Mouse (Mus musculus) stomach, embryonic 15.5 days (tissue): ENCODE results near the gene Stfa3. TPM values are rescaled to one million over a fixed set of nuclear protein-coding genes. Genes with fewer than 3 reads are reported as not detected.
A peak's percentile ranks its signal among the peaks of the same experiment; 100 is the strongest.

ENCODE experiments used
- ATAC-seq: fragments of 200-750 bp; cut with Nextera tagmentation; 2 replicates; pipeline ENCODE4 v1.8.0; 2017; ENCODE audit warnings: low read depth, moderate number of reproducible peaks, moderate TSS enrichment; ENCODE audit not compliant: insufficient read depth, low FRiP score
- H3K27ac ChIP-seq: fragments of 300-500 bp; sonication (generic); 2 replicates; pipeline ENCODE4 v1.5.1; 2015; ENCODE audit warnings: mild to moderate bottlenecking, inconsistent platforms
- H3K27me3 ChIP-seq: fragments of 300-500 bp; sonication (generic); replicated peaks from 2 replicates; pipeline ENCODE4 v1.6.1; 2015; ENCODE audit warnings: inconsistent platforms
- H3K36me3 ChIP-seq: fragments of 300-500 bp; sonication (generic); 2 replicates; pipeline ENCODE4 v1.6.1; 2015; ENCODE audit warnings: inconsistent platforms
- H3K4me1 ChIP-seq: fragments of 300-500 bp; sonication (generic); 2 replicates; pipeline ENCODE4 v1.6.1; 2015; ENCODE audit warnings: inconsistent platforms
- H3K4me2 ChIP-seq: fragments of 300-500 bp; sonication (generic); 2 replicates; pipeline ENCODE4 v1.6.1; 2015; ENCODE audit warnings: mild to moderate bottlenecking, inconsistent platforms
- H3K4me3 ChIP-seq: fragments of 300-500 bp; sonication (generic); replicated peaks from 2 replicates; pipeline ENCODE4 v1.5.1; 2015; ENCODE audit warnings: inconsistent platforms
- H3K9ac ChIP-seq: fragments of 300-500 bp; sonication (generic); 2 replicates; pipeline ENCODE4 v1.6.1; 2015; ENCODE audit warnings: inconsistent platforms
- H3K9me3 ChIP-seq: fragments of 300-500 bp; sonication (generic); 2 replicates; pipeline ENCODE4 v1.6.1; 2016; ENCODE audit warnings: inconsistent platforms
- WGBS: fragments of 180-500 bp; shearing (Covaris S2); methylation state at CpG from one replicate; pipeline ENCODE4 v1.1.7; 2015; 5-methylcytosine and 5-hydroxymethylcytosine counted together
- polyA plus RNA-seq: library from polyadenylated mRNA; unstranded; fragments of >200 nt; fragmentation: Nextera tagmentation; extraction: Ambion mirVana; gene quantifications from 2 replicates; pipeline ENCODE4 v1.2.1, GENCODE M21; 2015

Gene Stfa3
- polyA plus RNA-seq, result 17.2 and 23.5 TPM in 2 replicates

- no peak for ATAC-seq
- H3K27ac ChIP-seq, result peak within 1 kb of the TSS; percentile 21; the same call in 1 of the 2 replicates
These were observed at the start of gene Stfa3 for GRCm38 (mm10) chr16:36455342-36455802. Stfa3 (minus strand) TSS chr16:36455392.

GRCm38 (mm10) chr16:36502286-36502685 is 47.1 kb upstream of the Stfa3 start:
- Histone ChIP-seq H3K4me3 (no peak overlapping the region), H3K27me3 (no peaks in the 10 kb centered on the region), H3K9me3 (no peaks in the 10 kb centered on the region), H3K36me3 (no peaks in the 10 kb centered on the region), H3K4me1 (no peaks in the 10 kb centered on the region), H3K27ac (no peak overlapping the region), H3K4me2 (no peak overlapping the region), H3K9ac (no peak overlapping the region)
- ATAC-seq, result no peak
- 53% methylated on average over 2 of the region's 2 CpGs for WGBS

More at GRCm38 (mm10) chr16:36455342-36455802, at the start of gene Stfa3:
- no peaks in the 10 kb centered on the region for H3K4me1 ChIP-seq
- H3K9me3 ChIP-seq, result no peaks in the 10 kb centered on the region
- WGBS, result 62% methylated on average over 4 of the region's 4 CpGs
- no peak within 1 kb of the TSS for H3K4me3 ChIP-seq
- H3K4me2 ChIP-seq, result no peak within 1 kb of the TSS
- no peaks in the 10 kb centered on the region for H3K27me3 ChIP-seq
- no peak within 1 kb of the TSS for H3K9ac ChIP-seq
- no peaks in the 10 kb centered on the region for H3K36me3 ChIP-seq

- H3K4me2 ChIP-seq, result no peak overlapping the region
- no peak overlapping the region for H3K27ac ChIP-seq
- no peaks in the 10 kb centered on the region for H3K36me3 ChIP-seq
- ATAC-seq, result no peak
- no peaks in the 10 kb centered on the region for H3K27me3 ChIP-seq
- no peaks in the 10 kb centered on the region for H3K4me1 ChIP-seq
- no peak overlapping the region for H3K9ac ChIP-seq
- H3K9me3 ChIP-seq, result no peaks in the 10 kb centered on the region
- no peak overlapping the region for H3K4me3 ChIP-seq
- 63% methylated on average over 1 of the region's 1 CpGs for WGBS
These were observed 37.2 kb upstream of the Stfa3 start for GRCm38 (mm10) chr16:36492420-36492819.

- 67% methylated on average over 9 of the region's 9 CpGs for WGBS
- Histone ChIP-seq H3K9me3 (no peaks in the 10 kb centered on the region), H3K4me3 (no peak overlapping the region), H3K4me2 (no peak overlapping the region), H3K27me3 (no peaks in the 10 kb centered on the region), H3K27ac (no peak overlapping the region), H3K4me1 (no peaks in the 10 kb centered on the region), H3K9ac (no peak overlapping the region), H3K36me3 (no peaks in the 10 kb centered on the region)
- ATAC-seq, result no peak
These were observed 21.7 kb upstream of the Stfa3 start for GRCm38 (mm10) chr16:36476866-36477265.

- Histone ChIP-seq H3K27ac (no peak overlapping the region), H3K9ac (no peak overlapping the region), H3K4me2 (no peak overlapping the region), H3K4me1 (no peaks in the 10 kb centered on the region), H3K36me3 (no peaks in the 10 kb centered on the region), H3K9me3 (no peaks in the 10 kb centered on the region), H3K4me3 (no peak overlapping the region), H3K27me3 (no peaks in the 10 kb centered on the region)
- WGBS, result 87% methylated on average over 3 of the region's 3 CpGs
- ATAC-seq, result no peak
These were observed 20.3 kb upstream of the Stfa3 start for GRCm38 (mm10) chr16:36475530-36475929.

GRCm38 (mm10) chr16:36474849-36475248 is 19.7 kb upstream of the Stfa3 start:
- Histone ChIP-seq H3K4me1 (no peaks in the 10 kb centered on the region), H3K27me3 (no peaks in the 10 kb centered on the region), H3K9me3 (no peaks in the 10 kb centered on the region), H3K9ac (no peak overlapping the region), H3K27ac (no peak overlapping the region), H3K36me3 (no peaks in the 10 kb centered on the region), H3K4me3 (no peak overlapping the region), H3K4me2 (no peak overlapping the region)
- ATAC-seq, result no peak
- WGBS, result 74% methylated on average over 2 of the region's 2 CpGs

GRCm38 (mm10) chr16:36473217-36474216 is 18.3 kb upstream of the Stfa3 start:
- H3K27me3 ChIP-seq, result no peaks in the 10 kb centered on the region
- no peaks in the 10 kb centered on the region for H3K4me1 ChIP-seq
- H3K4me3 ChIP-seq, result no peak overlapping the region
- no peak overlapping the region for H3K4me2 ChIP-seq
- 49% methylated on average over 17 of the region's 17 CpGs for WGBS
- no peaks in the 10 kb centered on the region for H3K9me3 ChIP-seq
- no peak overlapping the region for H3K9ac ChIP-seq
- no peak overlapping the region for H3K27ac ChIP-seq
- no peaks in the 10 kb centered on the region for H3K36me3 ChIP-seq
- no peak for ATAC-seq

GRCm38 (mm10) chr16:36471066-36471633 is 16.0 kb upstream of the Stfa3 start:
- no peaks in the 10 kb centered on the region for H3K36me3 ChIP-seq
- H3K27ac ChIP-seq, result no peak overlapping the region
- H3K9ac ChIP-seq, result no peak overlapping the region
- no peaks in the 10 kb centered on the region for H3K4me1 ChIP-seq
- H3K27me3 ChIP-seq, result no peaks in the 10 kb centered on the region
- no peak overlapping the region for H3K4me2 ChIP-seq
- no peak for ATAC-seq
- no peaks in the 10 kb centered on the region for H3K9me3 ChIP-seq
- H3K4me3 ChIP-seq, result no peak overlapping the region
- WGBS, result 62% methylated on average over 13 of the region's 13 CpGs

GRCm38 (mm10) chr16:36469955-36470478 is 14.8 kb upstream of the Stfa3 start:
- no peaks in the 10 kb centered on the region for H3K36me3 ChIP-seq
- H3K9ac ChIP-seq, result no peak overlapping the region
- H3K4me1 ChIP-seq, result no peaks in the 10 kb centered on the region
- WGBS, result 9% methylated on average over 2 of the region's 2 CpGs
- ATAC-seq, result no peak
- no peak overlapping the region for H3K27ac ChIP-seq
- no peak overlapping the region for H3K4me2 ChIP-seq
- no peaks in the 10 kb centered on the region for H3K9me3 ChIP-seq
- no peak overlapping the region for H3K4me3 ChIP-seq
- H3K27me3 ChIP-seq, result no peaks in the 10 kb centered on the region

- Histone ChIP-seq H3K27ac (no peak overlapping the region), H3K27me3 (no peaks in the 10 kb centered on the region), H3K9ac (no peak overlapping the region), H3K4me2 (no peak overlapping the region), H3K9me3 (no peaks in the 10 kb centered on the region), H3K4me1 (no peaks in the 10 kb centered on the region), H3K4me3 (no peak overlapping the region), H3K36me3 (no peaks in the 10 kb centered on the region)
- peak; percentile 27; the same call in 1 of the 2 replicates for ATAC-seq
- WGBS, result 71% methylated on average over 9 of the region's 9 CpGs
These were observed 14.2 kb upstream of the Stfa3 start for GRCm38 (mm10) chr16:36469367-36469766.

GRCm38 (mm10) chr16:36468862-36469261 is 13.7 kb upstream of the Stfa3 start:
- 62% methylated on average over 4 of the region's 4 CpGs for WGBS
- no peak overlapping the region for H3K9ac ChIP-seq
- H3K27ac ChIP-seq, result no peak overlapping the region
- H3K36me3 ChIP-seq, result no peaks in the 10 kb centered on the region
- H3K4me1 ChIP-seq, result no peaks in the 10 kb centered on the region
- ATAC-seq, result no peak
- no peak overlapping the region for H3K4me2 ChIP-seq
- no peak overlapping the region for H3K4me3 ChIP-seq
- H3K27me3 ChIP-seq, result no peaks in the 10 kb centered on the region
- H3K9me3 ChIP-seq, result no peaks in the 10 kb centered on the region

GRCm38 (mm10) chr16:36467936-36468335 is 12.7 kb upstream of the Stfa3 start:
- no peak for ATAC-seq
- H3K4me1 ChIP-seq, result no peaks in the 10 kb centered on the region
- no peaks in the 10 kb centered on the region for H3K27me3 ChIP-seq
- 71% methylated on average over 2 of the region's 2 CpGs for WGBS
- H3K36me3 ChIP-seq, result no peaks in the 10 kb centered on the region
- no peak overlapping the region for H3K4me3 ChIP-seq
- no peak overlapping the region for H3K4me2 ChIP-seq
- no peak overlapping the region for H3K9ac ChIP-seq
- no peak overlapping the region for H3K27ac ChIP-seq
- H3K9me3 ChIP-seq, result no peaks in the 10 kb centered on the region
